Mouse (Mus musculus) cortical plate, adult 2 months (tissue): ENCODE measurements around the gene Gldn.

Source experiments
- CTCF ChIP-seq: fragments of 200-500 bp; IDR thresholded peaks from 2 replicates; pipeline ENCODE4 v1.5.1; 2011; ENCODE audit warnings: mild to moderate bottlenecking, control low read depth, low read length; ENCODE audit not compliant: insufficient read depth; ENCODE audit errors: extremely low read depth
- POLR2A ChIP-seq: fragments of 200-500 bp; IDR thresholded peaks from 2 replicates; pipeline ENCODE4 v1.6.1; 2011; ENCODE audit warnings: mild to moderate bottlenecking, low read length, control low read depth; ENCODE audit not compliant: insufficient read depth; ENCODE audit errors: extremely low read depth

GRCm38 (mm10) chr9:54336532-54337144 lies 50.4 kb downstream of the Gldn start:
- TF ChIP-seq CTCF (peak; percentile 80), POLR2A (no peak)
